Mouse (Mus musculus) left cerebral cortex, postnatal 36 days (tissue): Measurements from ENCODE around the gene Pi16. TPM values are rescaled to one million over a fixed set of nuclear protein-coding genes. Genes with fewer than 3 reads are reported as not detected.

Experiments used
- DNase-seq, 2 experiments: peaks; one replicate each; pipeline ENCODE4 v3.0.0; 2021 to 2022; ENCODE audit warnings: low spot score in 2 of 2, mixed read lengths in 1 of 2
- intact Hi-C: fragments of 180-260 bp; cut with DNase I; formaldehyde crosslinking; loops from one replicate; pipeline ENCODE4 v1.15.1; 2025
- total RNA-seq, 2 experiments: library from RNA; stranded (reverse); gene quantifications; 2 replicates each; pipeline ENCODE4 v1.2.3; 2021

Gene Pi16
- total RNA-seq, 2 experiments from 2014 or later = 1.1 to 1.3 TPM

DNA sequence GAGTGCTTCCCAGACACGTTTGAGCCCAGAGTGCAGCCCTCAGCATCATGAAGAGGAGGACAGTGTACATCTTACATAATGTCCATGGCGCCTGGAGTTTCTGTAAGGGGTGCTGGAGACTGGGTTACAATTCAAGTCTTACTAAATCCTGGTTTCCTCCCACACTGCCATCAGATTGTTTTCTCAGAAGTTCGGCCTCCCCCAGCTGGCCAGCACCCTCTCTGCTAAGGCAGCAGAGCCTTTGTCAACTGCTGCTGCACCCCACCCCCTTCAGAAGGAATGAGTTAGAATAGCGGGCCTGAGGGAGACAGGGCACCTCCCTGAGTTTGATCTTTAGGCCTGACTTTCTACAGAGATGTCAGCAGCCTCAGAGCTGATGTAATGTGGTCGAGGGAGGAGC, 15.3 kb upstream of the Pi16 start:
- no peak for DNase-seq

DNA sequence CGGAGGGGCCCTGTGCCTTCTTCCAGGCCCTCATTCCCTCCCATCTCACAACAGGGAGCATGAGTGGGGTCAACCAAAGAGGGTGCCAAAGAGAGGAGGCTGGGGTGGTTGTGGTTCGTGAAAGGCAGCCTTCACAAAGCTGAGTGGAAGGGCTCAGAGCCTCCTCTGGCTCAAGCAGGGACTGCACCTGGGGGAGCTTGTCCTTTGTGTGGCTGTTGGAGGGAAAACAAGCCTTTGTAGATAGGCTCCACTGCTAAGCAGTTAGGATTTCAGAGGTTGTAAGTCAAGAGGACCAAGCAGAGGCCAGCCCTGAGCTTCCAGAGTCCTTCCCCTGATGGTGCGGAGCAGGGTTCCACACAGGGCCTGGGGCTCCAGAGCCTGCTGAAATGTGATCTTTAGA, 14.4 kb upstream of the Pi16 start:
- intact Hi-C loops = no loop called here
- no peak for DNase-seq

More for the DNA sequence above, 15.3 kb upstream of the Pi16 start:
- intact Hi-C loops = no loop called here

- DNase-seq = no peak
- intact Hi-C loops = no loop called here
Observed at GRCm38 (mm10) chr17:29303856-29304255, 13.6 kb upstream of the Pi16 start.

- intact Hi-C loops = no loop called here
- DNase-seq = no peak
Observed at GRCm38 (mm10) chr17:29304376-29305057, 13.0 kb upstream of the Pi16 start.

DNA sequence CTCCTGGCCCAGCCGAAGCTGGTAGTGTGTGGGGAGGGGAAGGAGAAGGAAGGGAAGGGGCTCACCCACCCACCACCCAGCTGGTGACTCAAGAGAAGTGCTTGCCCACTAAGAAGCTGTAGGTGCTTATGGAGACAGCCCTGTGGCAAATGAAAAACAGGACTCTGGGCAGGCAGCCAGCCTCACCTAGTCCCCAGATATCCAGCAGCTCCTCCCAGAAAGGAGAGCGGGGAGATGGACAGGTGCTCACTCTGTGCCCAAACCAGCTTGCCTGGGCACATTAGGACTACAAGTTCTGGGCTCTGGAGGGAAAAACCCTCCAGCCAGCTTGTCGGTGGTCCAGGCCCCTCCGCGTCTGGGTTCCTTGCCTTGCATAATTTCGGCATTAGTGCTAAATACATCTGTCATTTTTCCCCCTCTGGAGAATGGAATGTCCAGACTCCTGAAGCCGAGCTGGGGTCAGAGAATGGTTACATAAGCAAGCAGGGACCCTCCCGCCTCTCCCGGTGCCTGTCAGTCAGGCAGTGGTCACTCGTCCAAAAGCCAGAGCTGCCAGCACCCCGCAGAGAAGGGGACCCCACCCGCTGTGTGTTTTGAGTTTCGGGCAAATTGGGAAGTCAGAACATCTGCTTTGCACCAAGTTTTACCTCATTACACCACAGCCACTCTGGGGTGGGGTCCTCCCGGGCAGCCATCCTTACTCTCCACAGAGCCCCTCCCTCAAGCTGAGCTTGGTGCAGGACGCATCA, 12.2 kb upstream of the Pi16 start:
- intact Hi-C loops = no loop called here
- no peak for DNase-seq

DNA sequence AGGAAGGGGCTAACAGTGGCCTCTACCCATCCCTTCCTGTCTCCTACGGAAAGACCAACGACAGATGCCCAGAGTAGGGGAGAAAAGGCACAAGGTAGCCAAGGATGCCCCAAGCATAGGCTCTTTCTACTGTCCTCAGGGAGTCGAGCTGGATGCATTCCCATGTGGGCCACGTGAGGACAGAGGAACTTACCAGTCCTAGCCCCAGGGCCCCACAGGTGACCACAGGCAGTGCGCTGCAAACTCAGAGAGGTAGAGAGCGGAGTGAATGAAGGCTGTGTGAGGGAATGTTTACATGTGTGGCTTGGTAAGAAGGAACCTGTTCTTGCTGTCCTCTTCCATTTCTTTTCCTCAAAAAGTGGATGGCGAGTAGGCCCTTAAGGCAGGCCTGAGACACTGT, 11.6 kb upstream of the Pi16 start:
- no peak for DNase-seq
- intact Hi-C loops = no loop called here

DNA sequence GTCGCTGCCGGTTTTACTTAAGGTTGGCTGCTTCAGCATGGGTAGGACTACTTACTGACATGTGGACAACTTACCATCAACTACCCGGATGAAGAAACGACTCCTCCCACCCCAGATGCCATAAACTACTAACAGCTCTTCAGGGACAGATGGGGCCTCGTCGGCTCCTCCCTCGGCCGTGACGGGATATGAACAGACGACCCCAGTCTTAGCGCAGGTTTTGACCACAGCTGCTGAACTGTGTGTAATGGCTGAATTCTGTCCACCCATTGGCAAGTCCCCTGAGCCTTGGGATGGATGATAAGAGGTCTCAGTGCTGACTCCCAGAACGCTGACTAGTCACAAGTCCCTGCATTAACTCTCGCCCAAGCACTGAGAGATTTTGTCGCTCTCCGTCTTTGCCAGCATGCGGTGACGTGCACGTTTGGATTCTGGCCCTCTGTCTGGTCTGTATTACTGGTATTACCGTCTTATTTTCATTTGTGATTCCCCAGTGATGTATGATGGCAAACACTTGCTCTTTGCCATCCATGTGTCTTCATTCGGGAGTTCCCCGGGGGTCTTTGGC, 7.3 kb upstream of the Pi16 start:
- intact Hi-C loops = no loop called here
- no peak for DNase-seq

DNA sequence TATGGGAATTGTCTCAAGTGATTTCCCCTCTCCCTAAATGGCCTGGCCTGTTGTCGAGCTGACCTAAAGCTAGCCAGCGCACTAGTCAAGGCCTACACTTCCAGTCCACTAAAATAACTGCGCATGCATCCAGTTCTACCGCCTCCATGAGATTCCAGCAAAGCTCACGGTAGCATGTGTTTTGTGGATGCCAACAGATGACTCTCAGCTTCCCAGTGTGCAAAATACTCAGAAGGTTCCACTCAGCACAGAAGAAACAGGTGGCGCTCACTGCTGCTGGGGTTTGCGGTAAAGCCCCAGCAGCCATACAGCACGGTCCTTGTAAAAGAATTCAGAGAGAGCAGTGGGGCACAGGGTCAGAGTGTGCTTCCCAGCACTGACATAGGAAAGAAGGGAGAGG, 5.9 kb upstream of the Pi16 start:
- intact Hi-C loops = no loop called here
- DNase-seq = no peak

DNA sequence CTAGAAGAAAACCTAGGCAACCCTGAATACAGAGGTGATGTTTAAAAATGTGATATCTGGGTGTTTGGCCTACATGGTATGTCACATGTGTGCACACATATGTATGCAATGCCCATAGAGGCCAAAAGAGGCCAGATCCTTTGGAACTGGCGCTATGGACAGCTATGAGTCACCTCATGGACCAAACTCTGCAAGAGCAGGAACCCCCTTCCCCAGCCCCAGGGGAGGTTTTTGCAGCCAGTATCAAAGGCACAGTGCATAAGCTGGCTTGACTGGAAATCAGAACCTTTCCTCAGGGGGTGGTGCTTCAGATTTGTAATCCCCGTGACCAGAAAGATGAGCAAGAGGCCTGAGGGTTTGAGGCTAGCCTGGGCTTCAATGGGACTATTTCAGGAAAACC, 5.4 kb upstream of the Pi16 start:
- intact Hi-C loops = no loop called here

GRCm38 (mm10) chr17:29313300-29313699, 4.2 kb upstream of the Pi16 start:
- intact Hi-C loops = no loop called here
- DNase-seq = no peak

More for the DNA sequence above, 5.4 kb upstream of the Pi16 start:
- DNase-seq = no peak

DNA sequence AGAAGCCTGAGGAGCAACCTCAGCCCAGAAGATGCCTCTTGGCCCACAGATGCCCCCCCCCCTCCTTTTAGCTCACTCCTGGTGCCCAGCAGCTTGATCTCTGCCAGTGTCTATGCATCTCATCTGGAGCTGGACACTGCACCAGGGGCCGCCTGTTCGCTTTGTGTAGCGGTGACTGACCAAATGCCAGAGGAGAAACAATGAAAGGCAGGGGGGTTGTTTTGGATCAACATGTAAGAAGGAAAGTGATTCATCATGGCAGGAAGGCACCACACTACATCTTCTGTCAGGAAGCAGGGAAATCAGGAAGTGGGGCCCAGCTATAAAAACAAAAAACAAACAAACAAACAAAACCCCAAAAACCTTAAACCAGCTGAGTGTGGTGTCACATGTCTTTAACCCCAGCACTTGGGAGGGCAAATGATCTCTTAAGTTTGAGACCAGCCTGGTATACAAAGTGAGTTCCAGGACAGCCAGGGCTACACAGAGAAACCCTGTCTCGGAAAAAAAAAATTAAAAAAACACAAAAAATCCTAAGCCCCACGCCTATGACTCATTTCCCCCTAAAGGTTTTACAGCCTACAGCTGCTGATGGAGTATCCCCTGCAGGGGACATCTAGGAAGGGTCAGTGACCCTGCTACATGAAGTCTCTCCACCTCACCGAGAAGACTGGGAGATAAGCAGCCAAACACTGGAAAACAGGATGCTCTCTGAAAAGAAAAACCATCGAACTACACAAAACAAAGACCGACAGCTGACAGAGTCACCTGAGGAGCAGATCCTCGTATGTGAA, 1.6 kb upstream of the Pi16 start:
- intact Hi-C loops = loop anchor here (5.0 kb wide), 1 partner anchor 46 kb away; the partner anchor contains the start of gene Fgd2
- no peak for DNase-seq

DNA sequence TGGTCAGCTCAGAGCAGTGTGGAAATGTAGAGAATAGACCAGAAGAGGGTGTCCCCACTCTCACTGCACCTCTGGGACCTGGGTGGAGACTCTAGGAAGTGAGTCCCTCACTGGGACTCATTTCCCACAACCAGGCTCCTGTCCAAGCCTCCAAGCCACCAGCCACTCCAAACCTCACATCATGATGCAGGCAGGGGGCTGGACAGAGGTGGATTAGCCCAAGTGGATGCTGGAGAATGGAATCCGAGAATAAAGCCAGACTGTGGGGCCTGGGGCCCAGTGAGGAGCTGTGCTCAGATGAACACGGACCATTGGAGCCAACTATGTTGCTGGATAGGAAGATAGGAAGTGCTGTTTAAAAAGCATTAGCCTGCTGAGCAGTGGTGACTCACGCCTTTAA, 589 bp upstream of the Pi16 start:
- intact Hi-C loops = loop anchor here (5.0 kb wide), 1 partner anchor 45 kb away; the partner anchor contains the start of gene Fgd2

GRCm38 (mm10) chr17:29318731-29319250, 1.3 kb downstream of the Pi16 start:
- intact Hi-C loops = loop anchor here (5.0 kb wide), 1 partner anchor 44 kb away; the partner anchor contains the start of gene Fgd2
- no peak for DNase-seq

More for the DNA sequence above, 589 bp upstream of the Pi16 start:
- DNase-seq = no peak

DNA sequence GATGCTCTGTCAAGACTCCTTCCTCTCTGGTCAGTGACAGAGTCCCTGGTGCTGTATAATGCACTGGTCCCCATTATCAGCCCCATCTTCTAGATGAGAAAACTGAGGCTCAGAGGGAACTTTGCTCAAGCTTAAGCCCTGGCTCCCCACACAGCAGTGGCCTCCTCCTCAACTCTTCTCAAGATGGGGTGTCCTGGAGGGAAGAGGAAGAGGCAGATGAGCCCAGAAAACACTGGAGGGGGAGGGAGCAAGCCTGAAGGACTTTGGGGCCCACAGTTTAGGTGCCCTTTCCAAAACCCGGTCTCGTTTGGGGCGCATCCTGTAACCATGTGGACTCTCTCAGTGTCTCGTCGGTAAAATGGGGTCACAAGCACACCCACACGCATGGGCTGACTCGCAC, 2.0 kb downstream of the Pi16 start:
- no peak for DNase-seq
- intact Hi-C loops = loop anchor here (5.0 kb wide), 1 partner anchor 43 kb away; the partner anchor contains the start of gene Fgd2

DNA sequence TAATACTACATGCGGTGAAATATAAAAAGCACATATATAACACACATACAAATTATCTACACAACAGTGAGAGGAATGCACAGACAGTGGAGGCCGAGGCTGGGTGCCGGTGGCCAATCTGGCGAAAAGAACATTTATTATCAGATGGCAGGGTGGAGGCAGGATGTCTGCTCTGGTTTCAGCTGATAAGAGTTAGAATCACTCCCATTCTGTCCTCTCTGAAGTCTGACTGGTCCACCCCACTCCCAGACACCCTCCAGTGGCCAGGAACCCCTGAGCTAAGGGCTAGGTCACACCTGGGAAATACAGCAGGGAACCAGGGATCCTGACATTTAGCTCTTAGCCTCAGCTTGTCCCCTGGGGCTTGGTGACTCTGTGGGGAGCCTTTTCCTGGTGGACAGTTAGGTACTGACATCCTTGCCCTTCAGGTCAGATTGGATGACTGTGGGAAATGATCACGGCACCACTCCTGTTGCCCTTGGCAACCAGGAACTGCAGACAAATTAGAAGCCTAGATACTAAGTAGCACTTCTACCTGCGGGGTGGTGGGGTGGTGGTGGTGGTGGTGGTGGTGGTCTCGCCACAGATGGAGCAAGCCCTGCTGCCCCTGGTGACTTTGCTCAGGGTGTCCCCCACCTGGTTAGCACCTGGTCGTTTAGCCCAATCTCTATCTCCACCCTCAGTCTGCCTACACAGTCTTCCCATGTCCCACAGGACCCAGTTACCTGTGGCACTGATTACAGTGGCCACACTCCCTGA, 2.6 kb downstream of the Pi16 start:
- DNase-seq = no peak
- intact Hi-C loops = loop anchor here (5.0 kb wide), 1 partner anchor 42 kb away; the partner anchor contains the start of gene Fgd2

DNA sequence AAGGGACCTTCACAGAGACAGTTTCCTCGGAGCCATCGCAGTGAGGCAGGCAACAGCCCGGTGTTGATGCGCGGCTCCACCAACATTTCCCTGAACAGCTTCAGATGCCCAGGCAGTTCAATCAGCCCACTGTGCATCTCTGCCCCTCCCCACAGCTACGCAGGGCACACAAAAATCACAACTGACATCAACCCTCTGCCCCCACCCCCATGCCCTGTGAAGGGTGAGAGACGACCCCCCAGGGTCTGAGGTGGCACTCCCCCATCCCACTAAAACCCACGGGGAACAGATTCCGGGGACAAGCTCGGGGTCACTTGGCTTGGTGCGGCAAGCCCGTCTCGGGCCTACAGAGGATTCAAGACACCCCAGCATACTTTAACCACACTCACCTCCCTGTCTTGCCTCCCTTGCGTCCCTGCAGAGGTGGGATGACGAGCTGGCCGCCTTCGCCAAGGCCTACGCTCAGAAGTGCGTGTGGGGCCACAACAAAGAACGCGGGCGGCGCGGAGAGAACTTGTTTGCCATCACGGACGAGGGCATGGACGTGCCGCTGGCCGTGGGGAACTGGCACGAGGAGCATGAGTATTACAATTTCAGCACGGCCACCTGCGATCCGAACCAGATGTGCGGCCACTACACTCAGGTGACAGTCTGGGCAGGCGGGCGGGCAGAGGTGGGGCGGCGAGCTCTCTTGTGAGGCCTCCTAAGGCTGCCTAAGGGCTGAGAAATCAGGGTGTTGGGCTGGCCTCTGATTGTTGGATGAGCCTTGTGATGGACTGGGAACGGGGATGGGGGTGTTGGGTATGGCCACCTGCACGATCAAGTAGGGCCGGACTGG, 4.5 kb downstream of the Pi16 start:
- DNase-seq = no peak
- intact Hi-C loops = no loop called here

GRCm38 (mm10) chr17:29322603-29322962, 5.1 kb downstream of the Pi16 start:
- no peak for DNase-seq
- intact Hi-C loops = no loop called here

- intact Hi-C loops = no loop called here
- DNase-seq = no peak
Observed at GRCm38 (mm10) chr17:29323625-29324024, 6.1 kb downstream of the Pi16 start.
